Mouse (Mus musculus): ENCODE measurements at regions not wholly inside any gene's neighbourhood (a gene's known extent, or its start where the extent isn't known, plus 50 kb on each side); places are given as distances from the start of the nearest gene placed in this dataset.
A peak's percentile ranks its signal among the peaks of the same experiment; 100 is the strongest.

DNA sequence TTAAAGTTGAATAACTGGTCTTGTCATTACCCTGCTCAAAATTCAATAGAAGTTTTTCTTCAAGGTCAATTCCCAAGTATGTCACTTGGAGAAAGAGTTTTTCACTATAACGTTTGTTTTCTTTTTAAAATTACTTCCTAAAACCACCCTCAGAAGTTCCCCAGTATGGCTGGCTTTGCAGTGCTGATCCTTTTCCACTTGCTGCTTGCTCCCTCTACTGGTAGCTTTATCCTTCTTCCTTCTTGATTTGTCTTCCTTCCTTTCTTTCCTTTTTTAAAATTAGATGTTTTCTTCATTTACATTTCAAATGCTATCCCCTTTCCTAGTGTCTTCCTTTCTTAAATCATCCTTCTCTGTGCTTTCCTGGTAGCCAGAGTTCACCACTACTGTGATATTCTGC is 73.6 kb downstream of the Rtl3 start:
- Histone ChIP-seq H3K4me3 (ENCODE audit: insufficient read depth in 1 of 2, low read depth in 2 of 2, low read length in 2 of 2) (no peak overlapping the region), H3K27me3 (ENCODE audit: control insufficient read depth, insufficient read depth, low read length) (no peaks in the 10 kb centered on the region), H3K27ac (no peak overlapping the region), H3K36me3 (replicated peaks; ENCODE audit: control insufficient read depth, insufficient read depth, low read depth) (no peaks in the 10 kb centered on the region), H3K9ac (replicated peaks) (no peak overlapping the region), H3K9me3 (ENCODE audit: control insufficient read depth, low read length) (no peaks in the 10 kb centered on the region), H3K4me2 (ENCODE audit: low read depth) (no peak overlapping the region), H3K4me1 (replicated peaks; ENCODE audit: control insufficient read depth in 2 of 2, insufficient read depth in 2 of 2, low read length in 1 of 2) (no peaks in the 10 kb centered on the region)
- TF ChIP-seq EP300 (IDR thresholded peaks at IDR 0.05; ENCODE audit: low read depth): no peak
- peak; percentile 11; the same call in 1 of the 2 replicates for TF ChIP-seq CTCF (IDR thresholded peaks at IDR 0.05; ENCODE audit: low read depth)
- DNase-seq (ENCODE audit: low read depth in 3 of 3, low spot score in 3 of 3): no peak
- no peak for ATAC-seq (ENCODE audit: insufficient read depth)
- 0% methylated on average over 1 of the region's 1 CpGs for WGBS (ENCODE audit: insufficient replicate concordance)

Data from liver, embryonic 14.5 days (tissue).